19 mouse cellular contexts compared by ENCODE assay signal in genomic region chr4:67273553-67273952, GRCm38 (mm10).
DNase-seq lines count a peak whose midpoint lies in the region; ATAC-seq and TF ChIP-seq lines count a peak whose summit lies in the region.
"Had no signal": no experiment of that assay in that cellular context is flagged by ENCODE, and none has a peak within 500 bp of the region (broad histone marks: within the 10 kb centered on the region; RNA-seq: fewer than 3 reads in every experiment).

No protein-coding gene starts in this region.

- peak; percentile 54 for ATAC-seq in neural tube, embryonic 14.5 days (ENCODE audit: low read depth)
- peak; percentile 55; the same call in 1 of the 2 replicates for ATAC-seq in neural tube, embryonic 15.5 days (ENCODE audit: low FRiP score)
- no peak for ATAC-seq in stomach, postnatal 0 days (ENCODE audit: low FRiP score, low TSS enrichment)
- ATAC-seq: activated CD4-positive, CD25-positive, alpha-beta regulatory T cell, adult 4 months; CD4-positive, CD25-positive, alpha-beta regulatory T cell, adult 4 months; Patski had no signal

- no peaks in the 10 kb centered on the region for H3K36me3 ChIP-seq in neural tube, embryonic 14.5 days (ENCODE audit: control insufficient read depth, insufficient read depth, low read length)
- H3K36me3 ChIP-seq in neural tube, embryonic 15.5 days, result no peaks in the 10 kb centered on the region
- no peaks in the 10 kb centered on the region for H3K36me3 ChIP-seq in stomach, postnatal 0 days (ENCODE audit: control insufficient read depth, insufficient read depth, low read length)
- H3K36me3 ChIP-seq: G1E had no signal

- H3K27me3 ChIP-seq in neural tube, embryonic 14.5 days (ENCODE audit: control insufficient read depth, insufficient read depth, low read length), result no peaks in the 10 kb centered on the region
- no peaks in the 10 kb centered on the region for H3K27me3 ChIP-seq in neural tube, embryonic 15.5 days (replicated peaks)
- no peaks in the 10 kb centered on the region for H3K27me3 ChIP-seq in stomach, postnatal 0 days (ENCODE audit: control insufficient read depth, insufficient read depth, low read length)
- H3K27me3 ChIP-seq: CH12.LX, Patski had no signal

- no peak overlapping the region for H3K9ac ChIP-seq in neural tube, embryonic 14.5 days (replicated peaks; ENCODE audit: low read depth, low read length)
- H3K9ac ChIP-seq in neural tube, embryonic 15.5 days (replicated peaks), result no peak overlapping the region
- H3K9ac ChIP-seq in stomach, postnatal 0 days (ENCODE audit: low read length), result no peak overlapping the region

- no peaks in the 10 kb centered on the region for H3K4me1 ChIP-seq in neural tube, embryonic 14.5 days (ENCODE audit: control insufficient read depth, insufficient read depth, low read length)
- H3K4me1 ChIP-seq in neural tube, embryonic 15.5 days, result no peaks in the 10 kb centered on the region
- H3K4me1 ChIP-seq in stomach, postnatal 0 days (replicated peaks; ENCODE audit: control insufficient read depth, insufficient read depth), result no peaks in the 10 kb centered on the region

- H3K4me2 ChIP-seq in neural tube, embryonic 14.5 days (ENCODE audit: low read depth, low read length), result no peak overlapping the region
- no peak overlapping the region for H3K4me2 ChIP-seq in neural tube, embryonic 15.5 days
- no peak overlapping the region for H3K4me2 ChIP-seq in stomach, postnatal 0 days (replicated peaks; ENCODE audit: low read depth)

- H3K9me3 ChIP-seq in neural tube, embryonic 14.5 days (ENCODE audit: control insufficient read depth, low read length), result no peaks in the 10 kb centered on the region
- no peaks in the 10 kb centered on the region for H3K9me3 ChIP-seq in neural tube, embryonic 15.5 days (replicated peaks)
- no peaks in the 10 kb centered on the region for H3K9me3 ChIP-seq in stomach, postnatal 0 days (ENCODE audit: control insufficient read depth, low read length)
- H3K9me3 ChIP-seq: G1E had no signal

- H3K27ac ChIP-seq in neural tube, embryonic 14.5 days (ENCODE audit: low read depth, low read length), result no peak overlapping the region
- H3K27ac ChIP-seq in neural tube, embryonic 15.5 days (replicated peaks), result no peak overlapping the region
- H3K27ac ChIP-seq in stomach, postnatal 0 days (replicated peaks), result no peak overlapping the region

- no peak for TF ChIP-seq EP300 in stomach, postnatal 0 days (optimal IDR thresholded peaks at IDR 0.05)

- no peak overlapping the region for H3K4me3 ChIP-seq in neural tube, embryonic 14.5 days (ENCODE audit: low read depth, low read length)
- no peak overlapping the region for H3K4me3 ChIP-seq in neural tube, embryonic 15.5 days (replicated peaks)
- no peak overlapping the region for H3K4me3 ChIP-seq in stomach, postnatal 0 days (ENCODE audit: low read depth, low read length)

- TF ChIP-seq CTCF in stomach, postnatal 0 days (IDR thresholded peaks at IDR 0.05; ENCODE audit: low read depth), result no peak

- DNase-seq in neural tube, embryonic 10.5 days (ENCODE audit: extremely low spot score, low spot score), result no peak
- no peak for DNase-seq in stomach, postnatal 0 days (ENCODE audit: low spot score)
- DNase-seq: adrenal gland, adult 2 months; adrenal gland, adult 8-10 months; adrenal gland, postnatal 10 days; adrenal gland, postnatal 14 days; adrenal gland, postnatal 25 days; adrenal gland, postnatal 36 days; B cell, adult 2 months; cerebellum, adult 11 months; cerebellum, adult 11-12 months; cerebellum, adult 18-20 months had no signal

- 75% methylated on average over 4 of the region's 4 CpGs for WGBS in neural tube, embryonic 14.5 days
- WGBS in neural tube, embryonic 15.5 days, result 70% methylated on average over 4 of the region's 4 CpGs
- WGBS in stomach, postnatal 0 days, result 86% methylated on average over 4 of the region's 4 CpGs
